Mouse (Mus musculus) forebrain, embryonic 15.5 days (tissue): Measurements from ENCODE around the gene Fam161a. TPM values are rescaled to one million over a fixed set of nuclear protein-coding genes. Genes with fewer than 3 reads are reported as not detected.
A peak's percentile ranks its signal among the peaks of the same experiment; 100 is the strongest.

Experiments used
- ATAC-seq: fragments of 200-750 bp; cut with Nextera tagmentation; replicated peaks from 2 replicates; pipeline ENCODE4 v1.8.0; 2017; ENCODE audit warnings: mild to moderate bottlenecking, moderate TSS enrichment, moderate library complexity
- H3K27ac ChIP-seq: fragments of 300-500 bp; sonication (generic); replicated peaks from 2 replicates; pipeline ENCODE4 v1.5.1; 2015; ENCODE audit warnings: mild to moderate bottlenecking, inconsistent platforms
- H3K27me3 ChIP-seq: fragments of 300-500 bp; sonication (generic); 2 replicates; pipeline ENCODE4 v1.6.1; 2015; ENCODE audit warnings: inconsistent platforms
- H3K36me3 ChIP-seq: fragments of 300-500 bp; sonication (generic); 2 replicates; pipeline ENCODE4 v1.6.1; 2015; ENCODE audit warnings: mild to moderate bottlenecking, inconsistent platforms
- H3K4me1 ChIP-seq: fragments of 300-500 bp; sonication (generic); 2 replicates; pipeline ENCODE4 v1.6.1; 2015; ENCODE audit warnings: inconsistent platforms
- H3K4me2 ChIP-seq: fragments of 300-500 bp; sonication (generic); replicated peaks from 2 replicates; pipeline ENCODE4 v1.6.1; 2015; ENCODE audit warnings: mild to moderate bottlenecking, inconsistent platforms
- H3K4me3 ChIP-seq: fragments of 300-500 bp; sonication (generic); 2 replicates; pipeline ENCODE4 v1.5.1; 2015; ENCODE audit warnings: mild to moderate bottlenecking, inconsistent platforms
- H3K9ac ChIP-seq: fragments of 300-500 bp; sonication (generic); replicated peaks from 2 replicates; pipeline ENCODE4 v1.6.1; 2015; ENCODE audit warnings: mild to moderate bottlenecking, inconsistent platforms
- H3K9me3 ChIP-seq: fragments of 300-500 bp; sonication (generic); 2 replicates; pipeline ENCODE4 v1.6.1; 2016; ENCODE audit warnings: inconsistent platforms
- WGBS: fragments of 180-500 bp; shearing (Covaris S2); methylation state at CpG from one replicate; pipeline ENCODE4 v1.1.7; 2015; ENCODE audit warnings: mixed read lengths; 5-methylcytosine and 5-hydroxymethylcytosine counted together
- polyA plus RNA-seq: library from polyadenylated mRNA; unstranded; fragments of >200 nt; fragmentation: Nextera tagmentation; extraction: Ambion mirVana; gene quantifications from 2 replicates; pipeline ENCODE4 v1.2.1, GENCODE M21; 2015

Gene Fam161a
- polyA plus RNA-seq, 1 experiment from 2014 or later = 3.8 TPM

DNA sequence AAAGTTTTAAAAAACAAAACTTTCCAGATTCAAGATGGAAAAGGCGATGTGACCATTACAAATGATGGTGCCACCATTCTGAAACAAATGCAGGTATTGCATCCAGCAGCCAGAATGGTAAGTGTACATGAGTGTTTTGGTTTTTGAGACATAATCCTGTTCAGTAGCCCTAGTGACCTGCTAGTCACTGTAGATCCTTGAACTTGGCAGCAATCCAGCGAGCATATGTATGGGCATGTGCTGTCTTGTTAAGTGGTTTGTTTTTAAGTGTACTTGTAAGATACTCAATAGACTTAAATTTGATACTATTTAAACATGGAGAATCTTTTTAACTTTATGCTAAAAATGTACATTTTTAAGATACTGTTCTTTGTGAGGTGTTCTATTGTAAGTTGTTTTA is 13.1 kb upstream of the Fam161a start:
- ATAC-seq = no peak
- Histone ChIP-seq H3K36me3 (peaks cover 50% of the 10 kb centered on the region), H3K27ac (no peak overlapping the region), H3K4me3 (no peak overlapping the region), H3K4me2 (no peak overlapping the region), H3K27me3 (no peaks in the 10 kb centered on the region), H3K9ac (no peak overlapping the region), H3K9me3 (no peaks in the 10 kb centered on the region), H3K4me1 (peaks cover 17% of the 10 kb centered on the region)
- WGBS = 87% methylated on average over 2 of the region's 2 CpGs

GRCm38 (mm10) chr11:22995461-22995860 is 11.9 kb upstream of the Fam161a start:
- H3K27ac ChIP-seq = no peak overlapping the region
- WGBS = 93% methylated on average over 4 of the region's 4 CpGs
- no peak overlapping the region for H3K9ac ChIP-seq
- peaks cover 62% of the 10 kb centered on the region for H3K36me3 ChIP-seq
- no peak for ATAC-seq
- no peaks in the 10 kb centered on the region for H3K9me3 ChIP-seq
- H3K27me3 ChIP-seq = no peaks in the 10 kb centered on the region
- H3K4me2 ChIP-seq = no peak overlapping the region
- H3K4me1 ChIP-seq = peaks cover 17% of the 10 kb centered on the region
- no peak overlapping the region for H3K4me3 ChIP-seq

- H3K27ac ChIP-seq = no peak overlapping the region
- no peaks in the 10 kb centered on the region for H3K27me3 ChIP-seq
- H3K4me1 ChIP-seq = no peaks in the 10 kb centered on the region
- H3K4me2 ChIP-seq = no peak overlapping the region
- H3K36me3 ChIP-seq = peaks cover 81% of the 10 kb centered on the region
- WGBS = 84% methylated on average over 1 of the region's 1 CpGs
- no peak overlapping the region for H3K9ac ChIP-seq
- H3K4me3 ChIP-seq = no peak overlapping the region
- no peaks in the 10 kb centered on the region for H3K9me3 ChIP-seq
- ATAC-seq = no peak
Observed at GRCm38 (mm10) chr11:22998308-22998707, 9.0 kb upstream of the Fam161a start.

- no peaks in the 10 kb centered on the region for H3K27me3 ChIP-seq
- peaks cover 8% of the 10 kb centered on the region; the same call in 1 of the 2 replicates for H3K4me1 ChIP-seq
- no peak overlapping the region for H3K27ac ChIP-seq
- H3K9ac ChIP-seq = no peak overlapping the region
- H3K36me3 ChIP-seq = peaks cover 44% of the 10 kb centered on the region
- H3K4me3 ChIP-seq = no peak overlapping the region
- 96% methylated on average over 1 of the region's 1 CpGs for WGBS
- H3K4me2 ChIP-seq = no peak overlapping the region
- no peak for ATAC-seq
- H3K9me3 ChIP-seq = no peaks in the 10 kb centered on the region
Observed at GRCm38 (mm10) chr11:23005276-23005675, 2.1 kb upstream of the Fam161a start.

DNA sequence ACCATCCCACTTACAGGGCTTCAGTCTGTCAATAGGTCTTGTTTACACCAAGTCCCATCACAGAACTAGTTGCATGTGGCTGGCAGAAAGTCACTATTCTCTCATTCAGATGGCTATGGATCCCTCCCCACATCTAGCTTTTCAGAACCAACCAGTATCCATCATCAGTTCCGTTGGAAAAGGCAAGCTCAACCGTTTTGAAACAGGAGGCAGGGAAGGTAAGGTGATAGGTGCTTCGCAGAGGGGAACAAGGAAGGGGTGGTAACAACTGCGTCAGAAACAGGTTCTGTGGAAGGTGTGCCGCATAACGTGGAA is 208 bp upstream of the Fam161a start:
- no peaks in the 10 kb centered on the region for H3K9me3 ChIP-seq
- H3K27ac ChIP-seq = peak overlapping the region; percentile 93
- no peak for ATAC-seq
- peaks cover 28% of the 10 kb centered on the region for H3K36me3 ChIP-seq
- 6% methylated on average over 6 of the region's 6 CpGs for WGBS
- H3K27me3 ChIP-seq = no peaks in the 10 kb centered on the region
- H3K4me1 ChIP-seq = peaks cover 8% of the 10 kb centered on the region; the same call in 1 of the 2 replicates
- H3K9ac ChIP-seq = peak overlapping the region; percentile 83
- peak overlapping the region; percentile 78 for H3K4me2 ChIP-seq
- H3K4me3 ChIP-seq = peak overlapping the region; percentile 63

- WGBS = under 1% methylated on average over 40 of the region's 40 CpGs
- ATAC-seq = peak; percentile 96
Observed at GRCm38 (mm10) chr11:23008181-23008823, 971 bp downstream of the Fam161a start.

GRCm38 (mm10) chr11:23008824-23009200 is 1.5 kb downstream of the Fam161a start:
- Histone ChIP-seq H3K27ac (no peak overlapping the region), H3K4me3 (peak overlapping the region; percentile 63), H3K9me3 (no peaks in the 10 kb centered on the region), H3K27me3 (no peaks in the 10 kb centered on the region), H3K4me1 (peaks cover 8% of the 10 kb centered on the region; the same call in 1 of the 2 replicates), H3K36me3 (peaks cover 16% of the 10 kb centered on the region), H3K9ac (peak overlapping the region; percentile 83; the same call in 1 of the 2 replicates), H3K4me2 (peak overlapping the region; percentile 78)
- no peak for ATAC-seq
- WGBS = 34% methylated on average over 4 of the region's 4 CpGs

More at GRCm38 (mm10) chr11:23008181-23008823, 971 bp downstream of the Fam161a start:
- H3K36me3 ChIP-seq = peaks cover 21% of the 10 kb centered on the region
- H3K27ac ChIP-seq = peak overlapping the region; percentile 93
- H3K9ac ChIP-seq = peak overlapping the region; percentile 83
- H3K9me3 ChIP-seq = no peaks in the 10 kb centered on the region
- peaks cover 8% of the 10 kb centered on the region; the same call in 1 of the 2 replicates for H3K4me1 ChIP-seq
- H3K27me3 ChIP-seq = no peaks in the 10 kb centered on the region
- H3K4me2 ChIP-seq = peak overlapping the region; percentile 78
- H3K4me3 ChIP-seq = peak overlapping the region; percentile 63

DNA sequence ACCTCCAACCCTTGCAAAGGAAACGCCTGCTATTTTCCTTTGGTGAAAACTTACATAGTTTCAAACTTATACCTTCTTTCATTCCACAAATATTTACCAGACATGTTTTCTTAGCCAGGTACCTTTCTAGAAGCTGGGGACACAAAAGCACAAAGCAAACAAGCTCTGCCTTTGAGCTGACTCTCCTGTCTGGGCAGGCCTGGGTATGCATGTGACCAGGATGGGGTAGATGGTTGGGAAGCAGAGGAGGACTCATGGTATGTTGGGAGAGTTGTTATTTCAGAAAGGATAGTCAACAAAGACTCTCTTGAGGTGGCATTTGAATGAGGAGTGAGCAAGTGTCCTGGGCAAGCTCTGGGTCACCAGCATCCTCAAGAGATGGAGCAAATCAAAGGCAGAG is 5.8 kb downstream of the Fam161a start:
- no peak for ATAC-seq
- Histone ChIP-seq H3K4me1 (peaks cover 3% of the 10 kb centered on the region; the same call in 1 of the 2 replicates), H3K4me2 (no peak overlapping the region), H3K27me3 (no peaks in the 10 kb centered on the region), H3K36me3 (no peaks in the 10 kb centered on the region), H3K9me3 (no peaks in the 10 kb centered on the region), H3K4me3 (no peak overlapping the region), H3K27ac (no peak overlapping the region), H3K9ac (no peak overlapping the region)
- 73% methylated on average over 1 of the region's 1 CpGs for WGBS

DNA sequence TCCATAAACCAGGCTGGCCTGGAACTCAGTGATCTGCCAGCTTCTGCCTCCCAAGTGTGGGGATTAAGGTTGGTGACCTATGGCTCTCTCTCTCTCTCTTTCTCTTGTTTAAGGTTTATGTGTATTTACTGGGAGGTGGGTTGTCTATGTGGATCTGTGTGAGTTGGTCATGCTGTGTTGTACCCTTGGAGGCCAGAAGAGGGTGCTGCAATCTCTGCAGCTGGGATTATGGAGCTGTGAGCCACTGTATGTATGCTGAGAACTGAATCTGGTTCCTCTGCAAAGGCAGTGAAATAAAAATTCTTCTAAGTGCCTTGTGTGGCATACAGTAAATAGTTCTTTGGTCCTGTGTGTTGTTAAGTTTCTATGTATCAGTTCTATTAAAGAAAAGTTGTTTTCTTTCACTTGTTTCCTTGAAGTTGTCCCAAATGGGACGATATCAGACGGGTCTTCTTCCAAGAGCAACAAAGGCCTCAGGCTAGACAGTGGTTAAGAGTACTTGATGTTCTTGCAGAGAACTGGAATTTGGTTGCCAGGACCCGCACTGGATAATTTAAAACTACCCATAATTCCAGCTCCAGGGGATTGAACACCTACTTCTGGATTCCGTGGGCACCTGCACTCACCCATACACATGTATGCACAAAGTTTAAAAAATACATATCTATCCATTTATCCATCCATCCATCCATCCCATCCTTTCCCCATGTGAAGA is 6.4 kb downstream of the Fam161a start:
- H3K27ac ChIP-seq = no peak overlapping the region

GRCm38 (mm10) chr11:23014996-23015395 is 7.7 kb downstream of the Fam161a start:
- Histone ChIP-seq H3K27me3 (no peaks in the 10 kb centered on the region), H3K4me1 (no peaks in the 10 kb centered on the region), H3K9me3 (no peaks in the 10 kb centered on the region), H3K4me3 (no peak overlapping the region), H3K27ac (no peak overlapping the region), H3K9ac (no peak overlapping the region), H3K4me2 (no peak overlapping the region), H3K36me3 (no peaks in the 10 kb centered on the region)
- ATAC-seq = no peak
- 81% methylated on average over 6 of the region's 6 CpGs for WGBS

More for the DNA sequence above, 6.4 kb downstream of the Fam161a start:
- Histone ChIP-seq H3K27me3 (no peaks in the 10 kb centered on the region), H3K4me3 (no peak overlapping the region), H3K4me1 (peaks cover 3% of the 10 kb centered on the region; the same call in 1 of the 2 replicates), H3K4me2 (no peak overlapping the region), H3K9me3 (no peaks in the 10 kb centered on the region), H3K9ac (no peak overlapping the region), H3K36me3 (no peaks in the 10 kb centered on the region)
- ATAC-seq = no peak
- 90% methylated on average over 4 of the region's 4 CpGs for WGBS

- H3K4me2 ChIP-seq = no peak overlapping the region
- no peak overlapping the region for H3K27ac ChIP-seq
- WGBS = 94% methylated on average over 4 of the region's 4 CpGs
- ATAC-seq = no peak
- no peaks in the 10 kb centered on the region for H3K36me3 ChIP-seq
- no peaks in the 10 kb centered on the region for H3K9me3 ChIP-seq
- H3K27me3 ChIP-seq = no peaks in the 10 kb centered on the region
- H3K4me1 ChIP-seq = no peaks in the 10 kb centered on the region
- no peak overlapping the region for H3K4me3 ChIP-seq
- H3K9ac ChIP-seq = no peak overlapping the region
Observed at GRCm38 (mm10) chr11:23017943-23018342, 10.6 kb downstream of the Fam161a start.

- Histone ChIP-seq H3K4me1 (no peaks in the 10 kb centered on the region), H3K9ac (no peak overlapping the region), H3K27me3 (no peaks in the 10 kb centered on the region), H3K9me3 (no peaks in the 10 kb centered on the region), H3K36me3 (no peaks in the 10 kb centered on the region), H3K4me3 (no peak overlapping the region), H3K27ac (no peak overlapping the region), H3K4me2 (no peak overlapping the region)
- no peak for ATAC-seq
- 71% methylated on average over 24 of the region's 24 CpGs for WGBS
Observed at GRCm38 (mm10) chr11:23020116-23020770, 12.9 kb downstream of the Fam161a start.
